Mouse (Mus musculus) stomach, embryonic 14.5 days (tissue): ENCODE measurements around the gene Brinp1. TPM values are rescaled to one million over a fixed set of nuclear protein-coding genes. Genes with fewer than 3 reads are reported as not detected.

ENCODE experiments used
- ATAC-seq: fragments of 200-750 bp; cut with Nextera tagmentation; 2 replicates; pipeline ENCODE4 v1.8.0; 2017; ENCODE audit warnings: low read depth, moderate TSS enrichment; ENCODE audit not compliant: insufficient number of reproducible peaks, insufficient read depth, low FRiP score
- H3K27ac ChIP-seq: fragments of 300-500 bp; sonication (generic); 2 replicates; pipeline ENCODE4 v1.5.1; 2014; ENCODE audit warnings: mild to moderate bottlenecking, low read length, moderate library complexity, mixed read lengths
- H3K27me3 ChIP-seq: fragments of 300-500 bp; sonication (generic); 2 replicates; pipeline ENCODE4 v1.6.1; 2014; ENCODE audit warnings: low read length, control low read depth, mixed read lengths; ENCODE audit not compliant: control insufficient read depth, insufficient read depth
- H3K36me3 ChIP-seq: fragments of 300-500 bp; sonication (generic); 2 replicates; pipeline ENCODE4 v1.6.1; 2014; ENCODE audit warnings: mild to moderate bottlenecking, control low read depth, low read length, moderate library complexity, mixed read lengths; ENCODE audit not compliant: control insufficient read depth, insufficient read depth
- H3K4me1 ChIP-seq: fragments of 300-500 bp; sonication (generic); 2 replicates; pipeline ENCODE4 v1.6.1; 2014; ENCODE audit warnings: low read length, control low read depth, mixed read lengths; ENCODE audit not compliant: control insufficient read depth, insufficient read depth
- H3K4me2 ChIP-seq: fragments of 300-500 bp; sonication (generic); replicated peaks from 2 replicates; pipeline ENCODE4 v1.6.1; 2014; ENCODE audit warnings: low read depth, low read length, control low read depth
- H3K4me3 ChIP-seq: fragments of 300-500 bp; sonication (generic); 2 replicates; pipeline ENCODE4 v1.5.1; 2014; ENCODE audit warnings: low read depth, low read length, control low read depth
- H3K9ac ChIP-seq: fragments of 300-500 bp; sonication (generic); replicated peaks from 2 replicates; pipeline ENCODE4 v1.6.1; 2014; ENCODE audit warnings: low read depth, mild to moderate bottlenecking, control low read depth, low read length, moderate library complexity, mixed read lengths
- H3K9me3 ChIP-seq: fragments of 300-500 bp; sonication (generic); 2 replicates; pipeline ENCODE4 v1.6.1; 2016; ENCODE audit warnings: low read depth, low read length, control low read depth; ENCODE audit not compliant: control insufficient read depth
- WGBS: fragments of 180-500 bp; shearing (Covaris S2); extraction: QIAGEN DNeasy Blood & Tissue Kit; methylation state at CpG from one replicate; pipeline ENCODE4 v1.1.7; 2014; 5-methylcytosine and 5-hydroxymethylcytosine counted together
- polyA plus RNA-seq: library from polyadenylated mRNA; unstranded; fragments of >200 nt; fragmentation: Nextera tagmentation; extraction: Ambion mirVana; gene quantifications from 2 replicates; pipeline ENCODE4 v1.2.1, GENCODE M21; 2014

The Brinp1 gene
- polyA plus RNA-seq: 17.3 and 18.9 TPM in 2 replicates

DNA sequence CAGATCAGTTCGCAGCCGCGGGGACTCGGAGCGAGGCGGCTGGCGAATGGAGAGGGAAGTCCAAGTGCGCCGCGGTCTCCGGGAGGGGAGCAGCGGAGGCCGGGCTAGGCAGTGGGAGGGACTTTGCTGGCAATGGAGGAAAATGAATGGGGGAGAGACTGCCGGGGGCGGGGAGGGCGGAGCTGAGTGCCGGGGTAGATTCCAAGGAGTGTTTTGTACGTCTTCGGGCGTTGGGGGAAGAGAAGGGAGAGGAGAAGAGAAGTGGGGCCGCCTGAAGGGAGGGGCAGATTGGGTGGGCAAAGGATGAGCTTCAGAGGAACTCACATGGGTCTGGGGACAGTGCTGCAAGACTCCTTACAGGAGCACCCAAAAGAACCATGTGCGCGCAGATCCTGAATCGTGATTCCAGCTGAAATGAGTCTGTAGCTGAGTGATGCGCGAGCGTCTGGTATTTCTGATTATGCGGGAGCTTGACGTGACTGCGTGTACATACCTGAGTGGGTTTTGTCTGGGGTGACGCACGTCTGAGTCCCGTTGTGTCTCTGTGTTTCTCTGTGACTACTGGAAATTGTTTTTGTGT lies at the start of gene Brinp1:
TSS of gene Brinp1 (minus strand) at position 76 of the 580 bp plus-strand sequence.
- Histone ChIP-seq H3K4me3 (peak within 1 kb of the TSS; percentile 55), H3K4me2 (peak within 1 kb of the TSS; percentile 75), H3K4me1 (no peaks in the 10 kb centered on the region), H3K9me3 (no peaks in the 10 kb centered on the region), H3K27ac (no peak within 1 kb of the TSS), H3K36me3 (no peaks in the 10 kb centered on the region), H3K27me3 (no peaks in the 10 kb centered on the region), H3K9ac (peak within 1 kb of the TSS; percentile 11; the same call in 1 of the 2 replicates)
- peak; percentile 91 for ATAC-seq
- under 1% methylated on average over 33 of the region's 33 CpGs for WGBS

DNA sequence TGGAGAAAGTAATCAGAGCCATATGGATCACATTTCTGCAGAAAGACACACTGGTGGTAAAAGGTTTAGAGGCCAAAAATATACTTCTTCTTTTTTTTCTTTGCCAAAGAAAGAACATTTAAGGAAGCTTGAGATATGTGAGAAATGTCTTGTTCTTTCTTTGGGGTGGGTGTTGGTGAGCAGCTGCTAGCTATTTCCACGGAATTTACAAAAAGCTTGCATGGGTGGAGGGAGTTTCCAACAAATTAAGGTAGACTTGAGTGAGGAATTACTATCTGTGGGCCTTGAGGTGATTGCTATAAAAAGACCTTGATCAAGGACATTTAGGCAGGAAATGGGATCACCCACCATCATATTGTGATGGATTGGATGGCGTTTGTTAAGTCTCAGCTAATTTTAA lies 3.1 kb upstream of the Brinp1 start:
- Histone ChIP-seq H3K4me2 (no peak overlapping the region), H3K27me3 (no peaks in the 10 kb centered on the region), H3K4me3 (no peak overlapping the region), H3K36me3 (no peaks in the 10 kb centered on the region), H3K9me3 (no peaks in the 10 kb centered on the region), H3K27ac (no peak overlapping the region), H3K4me1 (no peaks in the 10 kb centered on the region), H3K9ac (no peak overlapping the region)
- no peak for ATAC-seq
- 59% methylated on average over 2 of the region's 2 CpGs for WGBS

DNA sequence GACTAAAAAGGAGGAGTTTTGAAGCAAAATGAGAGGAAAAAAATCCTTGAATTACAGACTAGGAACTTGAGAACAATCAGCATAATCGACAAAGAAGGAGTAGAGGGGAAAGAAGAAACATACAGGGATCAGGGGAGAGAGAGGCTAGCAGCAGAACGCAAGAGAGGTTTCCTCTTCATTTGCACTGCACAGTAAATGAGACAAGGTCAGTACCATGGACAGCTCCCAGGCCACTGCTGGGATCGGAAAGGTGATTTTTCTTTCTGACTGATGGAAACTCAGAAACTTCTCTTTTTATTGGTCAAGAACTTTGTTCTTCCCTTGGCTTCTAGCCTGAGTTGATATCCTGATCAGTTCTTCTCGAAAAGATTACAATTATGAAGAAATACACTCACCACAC lies 1.4 kb upstream of the Brinp1 start:
- Histone ChIP-seq H3K27me3 (no peaks in the 10 kb centered on the region), H3K36me3 (no peaks in the 10 kb centered on the region), H3K9ac (no peak overlapping the region), H3K4me1 (no peaks in the 10 kb centered on the region), H3K4me2 (no peak overlapping the region), H3K4me3 (no peak overlapping the region), H3K27ac (no peak overlapping the region), H3K9me3 (no peaks in the 10 kb centered on the region)
- ATAC-seq: no peak
- 3% methylated on average over 4 of the region's 4 CpGs for WGBS

DNA sequence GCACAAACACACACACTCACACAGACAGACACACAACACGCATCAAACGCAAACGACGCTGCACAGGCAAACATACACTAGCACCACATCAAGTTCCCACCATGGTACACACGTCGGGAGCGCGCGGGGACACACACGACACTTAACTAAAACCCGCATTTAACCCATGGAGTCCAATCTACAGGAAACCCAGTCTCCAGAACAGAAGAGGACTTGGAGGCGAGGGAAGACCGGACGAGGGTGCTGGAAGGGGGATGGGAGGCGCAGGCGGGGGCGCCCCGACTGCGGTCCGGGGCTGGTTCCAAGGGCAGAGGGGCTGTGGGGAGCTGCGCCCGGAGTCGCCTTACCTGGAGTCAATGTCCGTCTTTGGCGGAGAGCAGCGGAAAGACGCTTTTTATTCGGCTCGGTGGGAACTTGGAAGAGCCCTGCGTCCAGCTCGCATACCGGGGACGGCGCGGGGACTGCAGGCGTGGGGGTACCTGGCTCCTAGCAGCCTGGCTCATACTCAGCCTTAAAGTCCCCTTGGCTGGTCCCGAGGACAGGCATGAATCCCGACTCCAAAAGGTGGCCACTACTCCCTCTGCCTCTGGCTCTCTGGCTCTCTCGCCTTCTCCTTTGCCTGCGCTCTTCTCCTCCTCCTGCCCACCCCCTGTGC lies 403 bp downstream of the Brinp1 start:
- H3K27ac ChIP-seq: no peak overlapping the region
- no peak; the same call in 1 of the 2 replicates for ATAC-seq

DNA sequence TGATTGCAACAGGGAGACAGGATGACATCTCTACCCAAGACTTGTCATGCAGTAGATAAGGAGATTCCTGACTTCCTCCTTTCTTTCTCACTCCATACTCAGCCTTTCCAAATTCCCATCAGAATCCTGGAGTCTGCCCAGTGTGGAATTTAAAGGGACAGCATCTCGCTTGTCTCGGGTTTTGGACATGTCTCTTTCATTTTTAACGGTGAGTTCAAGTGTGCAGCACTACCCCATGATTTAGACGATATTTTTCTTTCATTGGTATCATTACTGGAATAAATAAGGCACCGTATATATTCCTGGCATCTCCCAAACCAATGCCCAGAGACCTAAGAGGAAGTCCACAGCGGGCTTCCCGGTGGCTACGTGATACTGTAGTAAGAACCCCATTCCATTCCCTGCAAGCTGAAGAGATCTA lies 1.1 kb downstream of the Brinp1 start:
- H3K9me3 ChIP-seq: no peaks in the 10 kb centered on the region
- no peaks in the 10 kb centered on the region for H3K4me1 ChIP-seq
- H3K27ac ChIP-seq: no peak overlapping the region
- peak overlapping the region; percentile 55 for H3K4me3 ChIP-seq
- no peaks in the 10 kb centered on the region for H3K27me3 ChIP-seq
- WGBS: 11% methylated on average over 8 of the region's 8 CpGs
- no peak overlapping the region; the same call in 1 of the 2 replicates for H3K9ac ChIP-seq
- peak overlapping the region; percentile 75 for H3K4me2 ChIP-seq
- H3K36me3 ChIP-seq: no peaks in the 10 kb centered on the region
- no peak for ATAC-seq

More for the DNA sequence above, 403 bp downstream of the Brinp1 start:
- H3K4me2 ChIP-seq: peak overlapping the region; percentile 75
- no peaks in the 10 kb centered on the region for H3K27me3 ChIP-seq
- no peaks in the 10 kb centered on the region for H3K9me3 ChIP-seq
- H3K4me3 ChIP-seq: peak overlapping the region; percentile 55
- WGBS: 0% methylated on average over 39 of the region's 40 CpGs
- H3K36me3 ChIP-seq: no peaks in the 10 kb centered on the region
- H3K9ac ChIP-seq: peak overlapping the region; percentile 11; the same call in 1 of the 2 replicates
- H3K4me1 ChIP-seq: no peaks in the 10 kb centered on the region

DNA sequence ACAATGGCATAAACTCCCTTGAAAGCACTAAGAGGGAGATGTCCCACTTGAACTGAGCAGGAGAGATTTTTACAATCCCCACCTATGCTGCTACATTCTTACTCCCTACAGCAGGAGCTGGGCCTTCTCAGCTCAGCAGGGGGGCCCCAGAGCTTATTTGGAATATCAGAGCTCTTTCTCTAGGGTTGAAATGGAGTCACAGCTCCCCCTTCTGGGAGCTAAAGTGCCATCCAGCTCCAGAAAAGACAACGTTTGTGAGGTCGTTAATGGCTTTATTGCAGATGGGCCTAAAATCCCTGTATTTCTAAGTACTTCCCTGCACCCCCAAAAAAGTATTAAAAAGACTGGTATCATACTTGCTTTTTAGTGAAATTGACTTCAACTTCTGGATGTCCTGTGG lies 3.6 kb downstream of the Brinp1 start:
- H3K36me3 ChIP-seq: no peaks in the 10 kb centered on the region
- no peak overlapping the region for H3K4me2 ChIP-seq
- 6% methylated on average over 2 of the region's 2 CpGs for WGBS

DNA sequence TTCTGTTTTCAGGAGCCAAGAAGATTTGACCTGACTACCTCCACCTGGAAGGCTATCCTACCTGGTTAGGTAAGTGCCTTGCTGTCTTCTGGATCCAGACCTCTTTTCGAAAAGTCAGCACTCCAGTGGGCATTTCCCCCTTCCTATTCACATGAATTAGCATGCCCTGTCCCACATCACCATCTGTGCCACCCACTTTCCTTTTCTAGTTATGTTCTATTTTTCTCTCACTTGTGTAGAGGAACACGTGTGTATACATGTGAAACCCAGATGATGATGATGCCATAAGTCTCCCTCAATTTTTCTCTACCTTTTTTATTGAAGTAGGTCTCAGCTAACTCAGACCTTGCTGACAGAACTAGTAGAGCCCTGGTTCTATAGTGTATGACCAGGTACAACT lies 11.3 kb downstream of the Brinp1 start:
- no peak for ATAC-seq
- H3K36me3 ChIP-seq: no peaks in the 10 kb centered on the region
- 79% methylated on average over 2 of the region's 2 CpGs for WGBS

More for the DNA sequence above, 3.6 kb downstream of the Brinp1 start:
- Histone ChIP-seq H3K4me3 (no peak overlapping the region), H3K27me3 (no peaks in the 10 kb centered on the region), H3K27ac (no peak overlapping the region), H3K9ac (no peak overlapping the region), H3K4me1 (no peaks in the 10 kb centered on the region), H3K9me3 (no peaks in the 10 kb centered on the region)
- ATAC-seq: no peak

DNA sequence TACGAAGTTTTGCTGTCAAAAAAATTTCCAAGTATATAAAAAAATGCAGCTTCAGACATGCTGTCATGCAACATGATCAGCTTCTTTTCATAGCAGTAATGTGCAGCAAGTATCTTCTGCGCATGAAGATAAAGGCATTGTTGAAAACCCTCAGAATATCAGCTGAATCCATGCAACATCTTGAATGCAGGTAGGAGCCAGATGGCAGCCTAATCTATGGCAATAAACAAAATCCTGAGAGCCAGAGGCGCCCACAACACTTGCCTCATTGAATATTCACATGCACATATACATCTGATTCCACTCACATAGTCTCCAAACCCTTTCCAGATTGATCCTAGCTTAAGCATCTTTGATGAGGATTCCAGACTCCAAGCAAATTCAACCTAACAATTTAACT lies 24.2 kb downstream of the Brinp1 start:
- H3K4me3 ChIP-seq: no peak overlapping the region
- 83% methylated on average over 3 of the region's 3 CpGs for WGBS
- no peak overlapping the region for H3K27ac ChIP-seq
- H3K4me2 ChIP-seq: no peak overlapping the region
- H3K9me3 ChIP-seq: no peaks in the 10 kb centered on the region
- no peaks in the 10 kb centered on the region for H3K36me3 ChIP-seq
- no peak overlapping the region for H3K9ac ChIP-seq
- no peaks in the 10 kb centered on the region for H3K4me1 ChIP-seq
- no peak for ATAC-seq
- no peaks in the 10 kb centered on the region for H3K27me3 ChIP-seq

More for the DNA sequence above, 11.3 kb downstream of the Brinp1 start:
- no peaks in the 10 kb centered on the region for H3K4me1 ChIP-seq
- H3K4me2 ChIP-seq: no peak overlapping the region
- no peaks in the 10 kb centered on the region for H3K9me3 ChIP-seq
- no peak overlapping the region for H3K9ac ChIP-seq
- H3K4me3 ChIP-seq: no peak overlapping the region
- no peak overlapping the region for H3K27ac ChIP-seq
- H3K27me3 ChIP-seq: no peaks in the 10 kb centered on the region
